Mouse (Mus musculus): ENCODE results near the gene Fitm2. TPM values are rescaled to one million over a fixed set of nuclear protein-coding genes. Genes with fewer than 3 reads are reported as not detected.
A peak's percentile ranks its signal among the peaks of the same experiment; 100 is the strongest.
"Not testable (repeated sequence)": the region's sequence is repeated elsewhere in the genome, so short reads cannot be mapped to it uniquely, and the experiment has no call there.

Fitm2 gene
- polyA plus RNA-seq, 1 experiment from 2014 or later, result 11.6 TPM

GRCm38 (mm10) chr2:163467585-163467984 lies 4.8 kb downstream of the Fitm2 start:
- Histone ChIP-seq H3K9me3 (replicated peaks; ENCODE audit: control insufficient read depth, low read length) (no peaks in the 10 kb centered on the region), H3K4me3 (replicated peaks; ENCODE audit: low read length) (no peak overlapping the region), H3K36me3 (ENCODE audit: control insufficient read depth, insufficient read depth, low read length) (peaks cover 7% of the 10 kb centered on the region; the same call in 1 of the 2 replicates), H3K9ac (ENCODE audit: low read length) (no peak overlapping the region), H3K27me3 (ENCODE audit: control insufficient read depth, insufficient read depth, low read length) (no peaks in the 10 kb centered on the region), H3K4me2 (ENCODE audit: low read depth, low read length) (no peak overlapping the region), H3K27ac (ENCODE audit: low read length) (no peak overlapping the region), H3K4me1 (ENCODE audit: control insufficient read depth, insufficient read depth, low read length) (peaks cover 12% of the 10 kb centered on the region)
- ATAC-seq (ENCODE audit: insufficient read depth, low FRiP score), result no peak
- WGBS, result 89% methylated on average over 6 of the region's 6 CpGs

- Histone ChIP-seq H3K4me1 (ENCODE audit: control insufficient read depth, insufficient read depth, low read length) (peaks cover 11% of the 10 kb centered on the region), H3K9ac (ENCODE audit: low read length) (no peak overlapping the region), H3K27ac (ENCODE audit: low read length) (no peak overlapping the region), H3K27me3 (ENCODE audit: control insufficient read depth, insufficient read depth, low read length) (no peaks in the 10 kb centered on the region), H3K36me3 (ENCODE audit: control insufficient read depth, insufficient read depth, low read length) (peaks cover 7% of the 10 kb centered on the region; the same call in 1 of the 2 replicates), H3K4me3 (replicated peaks; ENCODE audit: low read length) (no peak overlapping the region), H3K9me3 (replicated peaks; ENCODE audit: control insufficient read depth, low read length) (no peaks in the 10 kb centered on the region), H3K4me2 (ENCODE audit: low read depth, low read length) (no peak overlapping the region)
- WGBS, result 45% methylated on average over 8 of the region's 8 CpGs
- peak; percentile 88 for ATAC-seq (ENCODE audit: insufficient read depth, low FRiP score)
These were observed 5.7 kb downstream of the Fitm2 start for GRCm38 (mm10) chr2:163466771-163467170.

- WGBS, result 56% methylated on average over 6 of the region's 6 CpGs
- Histone ChIP-seq H3K4me3 (replicated peaks; ENCODE audit: low read length) (no peak overlapping the region), H3K4me1 (ENCODE audit: control insufficient read depth, insufficient read depth, low read length) (0 out of 2 replicates have a peak, but pooled peaks cover 4% of the 10 kb centered on the region), H3K36me3 (ENCODE audit: control insufficient read depth, insufficient read depth, low read length) (peaks cover 7% of the 10 kb centered on the region; the same call in 1 of the 2 replicates), H3K27me3 (ENCODE audit: control insufficient read depth, insufficient read depth, low read length) (no peaks in the 10 kb centered on the region), H3K27ac (ENCODE audit: low read length) (no peak overlapping the region), H3K9ac (ENCODE audit: low read length) (no peak overlapping the region), H3K9me3 (replicated peaks; ENCODE audit: control insufficient read depth, low read length) (no peaks in the 10 kb centered on the region), H3K4me2 (ENCODE audit: low read depth, low read length) (no peak overlapping the region)
- no peak for ATAC-seq (ENCODE audit: insufficient read depth, low FRiP score)
These were observed 7.9 kb downstream of the Fitm2 start for GRCm38 (mm10) chr2:163464562-163464961.

GRCm38 (mm10) chr2:163463998-163464397 lies 8.4 kb downstream of the Fitm2 start:
- no peak overlapping the region for H3K4me2 ChIP-seq (ENCODE audit: low read depth, low read length)
- no peak overlapping the region for H3K4me3 ChIP-seq (replicated peaks; ENCODE audit: low read length)
- H3K27ac ChIP-seq (ENCODE audit: low read length), result no peak overlapping the region
- H3K36me3 ChIP-seq (ENCODE audit: control insufficient read depth, insufficient read depth, low read length), result peaks cover 4% of the 10 kb centered on the region; the same call in 1 of the 2 replicates
- peaks cover 2% of the 10 kb centered on the region; the same call in 1 of the 2 replicates for H3K27me3 ChIP-seq (ENCODE audit: control insufficient read depth, insufficient read depth, low read length)
- WGBS, result 63% methylated on average over 4 of the region's 4 CpGs
- no peak for ATAC-seq (ENCODE audit: insufficient read depth, low FRiP score)
- no peak overlapping the region for H3K9ac ChIP-seq (ENCODE audit: low read length)
- H3K4me1 ChIP-seq (ENCODE audit: control insufficient read depth, insufficient read depth, low read length), result 0 out of 2 replicates have a peak, but pooled peaks cover 4% of the 10 kb centered on the region
- H3K9me3 ChIP-seq (replicated peaks; ENCODE audit: control insufficient read depth, low read length), result no peaks in the 10 kb centered on the region

- Histone ChIP-seq H3K36me3 (ENCODE audit: control insufficient read depth, insufficient read depth, low read length) (no peaks in the 10 kb centered on the region; the same call in 1 of the 2 replicates), H3K4me1 (ENCODE audit: control insufficient read depth, insufficient read depth, low read length) (0 out of 2 replicates have a peak, but pooled peaks cover 6% of the 10 kb centered on the region), H3K27me3 (ENCODE audit: control insufficient read depth, insufficient read depth, low read length) (peaks cover 8% of the 10 kb centered on the region), H3K9me3 (replicated peaks; ENCODE audit: control insufficient read depth, low read length) (no peaks in the 10 kb centered on the region), H3K4me2 (ENCODE audit: low read depth, low read length) (no peak overlapping the region), H3K27ac (ENCODE audit: low read length) (no peak overlapping the region), H3K9ac (ENCODE audit: low read length) (no peak overlapping the region), H3K4me3 (replicated peaks; ENCODE audit: low read length) (no peak overlapping the region)
- no peak for ATAC-seq (ENCODE audit: insufficient read depth, low FRiP score)
- 51% methylated on average over 10 of the region's 10 CpGs for WGBS
These were observed 9.1 kb downstream of the Fitm2 start for GRCm38 (mm10) chr2:163463251-163463769.

- Histone ChIP-seq H3K36me3 (ENCODE audit: control insufficient read depth, insufficient read depth, low read length) (no peaks in the 10 kb centered on the region; the same call in 1 of the 2 replicates), H3K27ac (ENCODE audit: low read length) (no peak overlapping the region), H3K4me2 (ENCODE audit: low read depth, low read length) (no peak overlapping the region), H3K27me3 (ENCODE audit: control insufficient read depth, insufficient read depth, low read length) (peaks cover 8% of the 10 kb centered on the region), H3K4me1 (ENCODE audit: control insufficient read depth, insufficient read depth, low read length) (0 out of 2 replicates have a peak, but pooled peaks cover 6% of the 10 kb centered on the region), H3K9ac (ENCODE audit: low read length) (no peak overlapping the region), H3K4me3 (replicated peaks; ENCODE audit: low read length) (no peak overlapping the region), H3K9me3 (replicated peaks; ENCODE audit: control insufficient read depth, low read length) (no peaks in the 10 kb centered on the region)
- 69% methylated on average over 11 of the region's 11 CpGs for WGBS
- ATAC-seq (ENCODE audit: insufficient read depth, low FRiP score), result no peak
These were observed 9.6 kb downstream of the Fitm2 start for GRCm38 (mm10) chr2:163462801-163463200.

GRCm38 (mm10) chr2:163462386-163462785 lies 10.0 kb downstream of the Fitm2 start:
- 55% methylated on average over 5 of the region's 5 CpGs for WGBS
- no peak overlapping the region for H3K27ac ChIP-seq (ENCODE audit: low read length)
- H3K4me3 ChIP-seq (replicated peaks; ENCODE audit: low read length), result no peak overlapping the region
- no peak overlapping the region for H3K9ac ChIP-seq (ENCODE audit: low read length)
- no peaks in the 10 kb centered on the region for H3K9me3 ChIP-seq (replicated peaks; ENCODE audit: control insufficient read depth, low read length)
- H3K4me1 ChIP-seq (ENCODE audit: control insufficient read depth, insufficient read depth, low read length), result 0 out of 2 replicates have a peak, but pooled peaks cover 6% of the 10 kb centered on the region
- no peak overlapping the region for H3K4me2 ChIP-seq (ENCODE audit: low read depth, low read length)
- peaks cover 8% of the 10 kb centered on the region for H3K27me3 ChIP-seq (ENCODE audit: control insufficient read depth, insufficient read depth, low read length)
- no peaks in the 10 kb centered on the region; the same call in 1 of the 2 replicates for H3K36me3 ChIP-seq (ENCODE audit: control insufficient read depth, insufficient read depth, low read length)
- ATAC-seq (ENCODE audit: insufficient read depth, low FRiP score), result no peak

- 92% methylated on average over 9 of the region's 9 CpGs for WGBS
- not testable (repeated sequence) for H3K9ac ChIP-seq (ENCODE audit: low read length); H3K9me3 ChIP-seq (replicated peaks; ENCODE audit: control insufficient read depth, low read length); H3K36me3 ChIP-seq (ENCODE audit: control insufficient read depth, insufficient read depth, low read length); H3K4me1 ChIP-seq (ENCODE audit: control insufficient read depth, insufficient read depth, low read length); H3K4me2 ChIP-seq (ENCODE audit: low read depth, low read length); H3K27me3 ChIP-seq (ENCODE audit: control insufficient read depth, insufficient read depth, low read length); H3K27ac ChIP-seq (ENCODE audit: low read length); ATAC-seq (ENCODE audit: insufficient read depth, low FRiP score); H3K4me3 ChIP-seq (replicated peaks; ENCODE audit: low read length)
These were observed 11.1 kb downstream of the Fitm2 start for GRCm38 (mm10) chr2:163461307-163461706.

- H3K4me3 ChIP-seq (replicated peaks; ENCODE audit: low read length), result no peak overlapping the region
- H3K9ac ChIP-seq (ENCODE audit: low read length), result no peak overlapping the region
- H3K4me1 ChIP-seq (ENCODE audit: control insufficient read depth, insufficient read depth, low read length), result 0 out of 2 replicates have a peak, but pooled peaks cover 2% of the 10 kb centered on the region
- no peak for ATAC-seq (ENCODE audit: insufficient read depth, low FRiP score)
- H3K27me3 ChIP-seq (ENCODE audit: control insufficient read depth, insufficient read depth, low read length), result peaks cover 8% of the 10 kb centered on the region
- H3K4me2 ChIP-seq (ENCODE audit: low read depth, low read length), result no peak overlapping the region
- H3K27ac ChIP-seq (ENCODE audit: low read length), result no peak overlapping the region
- no peaks in the 10 kb centered on the region for H3K9me3 ChIP-seq (replicated peaks; ENCODE audit: control insufficient read depth, low read length)
- no peaks in the 10 kb centered on the region; the same call in 1 of the 2 replicates for H3K36me3 ChIP-seq (ENCODE audit: control insufficient read depth, insufficient read depth, low read length)
- 82% methylated on average over 8 of the region's 8 CpGs for WGBS
These were observed 11.8 kb downstream of the Fitm2 start for GRCm38 (mm10) chr2:163460622-163461021.

Measured in stomach, embryonic 16.5 days (tissue).